Mouse (Mus musculus) heart, postnatal 4 days (tissue): ENCODE data around the gene Zrsr2. TPM values are rescaled to one million over a fixed set of nuclear protein-coding genes. Genes with fewer than 3 reads are reported as not detected.

Source experiments
- total RNA-seq, 2 experiments: library from RNA; stranded (reverse); gene quantifications; 2 replicates each; pipeline ENCODE4 v1.2.3; 2021

The Zrsr2 gene
- total RNA-seq, 2 experiments from 2014 or later: 13.7 to 24.4 TPM

Other genes starting within 250 kb of the Zrsr2 start
- gene Rnf138rt1, start 197.3 kb downstream of the Zrsr2 start, total RNA-seq: not detected
- 10 to 100 TPM; 15.7 to 16.8 TPM for gene Ap1s2, start 49.6 kb downstream of the Zrsr2 start, total RNA-seq
- gene Car5b, start 69.3 kb upstream of the Zrsr2 start, total RNA-seq: under 1 TPM; 0.41 to 0.60 TPM
- 10 to 100 TPM in 1 of 2 experiments, 1 to 10 TPM in 1; 9.9 to 10.4 TPM for gene Siah1b, start 117.8 kb upstream of the Zrsr2 start, total RNA-seq
- not detected for gene Cltrn, start 130.2 kb upstream of the Zrsr2 start, total RNA-seq
- under 1 TPM; 0.38 to 0.79 TPM for gene Ace2, start 180.7 kb upstream of the Zrsr2 start, total RNA-seq